Mouse (Mus musculus): ENCODE measurements around the gene Zmym2.

- TF ChIP-seq CTCF (IDR thresholded peaks at IDR 0.05; ENCODE audit: control insufficient read depth, insufficient read depth, insufficient read length) (no peak), MAX (IDR thresholded peaks at IDR 0.05) (no peak)
These were observed 13.2 kb downstream of the Zmym2 start for GRCm38 (mm10) chr14:56899656-56900055.
